Mouse (Mus musculus): ENCODE data around the gene Trim72. TPM values are rescaled to one million over a fixed set of nuclear protein-coding genes. Genes with fewer than 3 reads are reported as not detected.

Gene Trim72
- total and polyA plus RNA-seq, 3 experiments, result 0.14 to 0.19 TPM; not detected in 1

DNA sequence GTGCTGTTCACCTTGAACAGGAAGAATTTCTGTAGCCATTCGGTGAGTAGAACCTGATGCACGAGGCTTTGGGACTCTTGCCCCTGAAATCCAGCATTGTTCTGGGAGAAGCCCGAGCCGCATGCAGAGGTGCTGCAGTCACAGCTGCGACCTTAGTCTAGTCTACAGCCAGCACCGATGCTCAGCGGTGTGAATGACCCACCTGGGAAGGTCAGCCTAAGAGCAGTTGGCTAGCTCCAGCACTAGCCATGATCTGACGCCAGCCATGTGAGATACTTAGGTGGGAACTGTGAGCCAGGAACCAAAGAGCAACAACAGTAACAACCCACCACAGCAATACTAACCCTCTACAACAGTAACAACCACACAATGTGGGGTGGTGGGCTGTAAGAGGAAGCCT lies 54.1 kb downstream of the Trim72 start:
- Histone ChIP-seq H3K4me3 (ENCODE audit: control insufficient read depth in 1 of 2, insufficient read depth in 1 of 2, low read depth in 2 of 2, low read length in 2 of 2) (no peak overlapping the region), H3K9ac (ENCODE audit: control insufficient read depth, low read depth, low read length, poor library complexity, severe bottlenecking) (no peak overlapping the region), H3K27me3 (ENCODE audit: control insufficient read depth in 1 of 2, insufficient read depth in 2 of 2, low read length in 2 of 2) (peaks cover 4 to 9% of the 10 kb centered on the region in 2 experiments; a peak in 3 of 4 replicates), H3K36me3 (ENCODE audit: control insufficient read depth in 1 of 2, insufficient read depth in 2 of 2, low read length in 2 of 2) (no peaks in the 10 kb centered on the region), H3K4me1 (ENCODE audit: control insufficient read depth in 1 of 2, insufficient read depth in 2 of 2, low read length in 2 of 2) (no peaks in the 10 kb centered on the region), H3K27ac (ENCODE audit: control insufficient read depth, low read depth, low read length) (no peak overlapping the region), H3K79me2 (ENCODE audit: control insufficient read depth, insufficient read depth, low read length, poor library complexity) (no peaks in the 10 kb centered on the region), H3K9me3 (replicated peaks; ENCODE audit: insufficient read depth, low read length) (no peaks in the 10 kb centered on the region)
- TF ChIP-seq USF1 (IDR thresholded peaks at IDR 0.05; ENCODE audit: low read depth, low read length) (no peak), TBP (IDR thresholded peaks at IDR 0.05; ENCODE audit: low read depth, low read length) (no peak), TAL1 (IDR thresholded peaks at IDR 0.05; ENCODE audit: low read length) (no peak), ZKSCAN1 (IDR thresholded peaks at IDR 0.05; ENCODE audit: low read depth, low read length) (no peak), NELFE (IDR thresholded peaks at IDR 0.05; ENCODE audit: low read depth, low read length) (no peak), CHD1 (IDR thresholded peaks at IDR 0.05; ENCODE audit: low read depth, low read length) (no peak), MYC (IDR thresholded peaks at IDR 0.05; ENCODE audit: low read depth, low read length) (no peak)
- DNase-seq (ENCODE audit: low read depth, low spot score), result no peak

DNA sequence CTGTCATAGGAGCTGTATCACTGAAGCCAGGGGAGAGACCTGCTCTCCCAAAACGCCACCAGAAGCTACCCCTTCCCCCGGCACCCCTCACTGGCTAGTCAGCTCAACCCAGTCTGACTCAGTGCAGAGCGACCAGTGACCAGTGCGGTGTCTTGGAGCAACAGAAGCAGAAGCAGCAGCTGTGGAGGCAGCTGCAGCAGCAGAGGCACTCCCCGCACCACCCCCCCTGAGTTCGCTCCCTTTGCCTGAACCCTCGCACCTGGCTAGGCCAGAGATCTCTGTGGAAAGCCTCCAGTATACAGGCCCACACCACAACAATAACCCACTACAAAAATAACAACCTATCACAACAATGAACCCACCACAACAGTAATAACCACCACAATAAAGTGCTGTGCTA lies 54.8 kb downstream of the Trim72 start:
- TF ChIP-seq NRF1 (IDR thresholded peaks at IDR 0.05; ENCODE audit: insufficient read depth, low read depth, low read length, poor library complexity, severe bottlenecking) (no peak), MYC (IDR thresholded peaks at IDR 0.05; ENCODE audit: low read depth, low read length) (no peak), KAT2A (conservative IDR thresholded peaks at IDR 0.05; ENCODE audit: low read depth, low read length) (no peak), TCF12 (IDR thresholded peaks at IDR 0.05; ENCODE audit: low read depth, low read length) (no peak), ZKSCAN1 (IDR thresholded peaks at IDR 0.05; ENCODE audit: low read depth, low read length) (no peak), RCOR1 (IDR thresholded peaks at IDR 0.05; ENCODE audit: low read depth, low read length) (no peak), HCFC1 (IDR thresholded peaks at IDR 0.05; ENCODE audit: low read depth, low read length) (no peak), CHD2 (IDR thresholded peaks at IDR 0.05; ENCODE audit: low read length) (no peak), CHD1 (IDR thresholded peaks at IDR 0.05; ENCODE audit: low read depth, low read length) (no peak), ZMIZ1 (IDR thresholded peaks at IDR 0.05; ENCODE audit: low read depth, low read length) (no peak), E2F4 (IDR thresholded peaks at IDR 0.05; ENCODE audit: borderline replicate concordance, low read depth, low read length) (no peak), EP300 (IDR thresholded peaks at IDR 0.05; ENCODE audit: low read depth in 1 of 2, low read length in 2 of 2) (no peak)
- no peak for DNase-seq (ENCODE audit: low read depth, low spot score)

More for the DNA sequence above, 54.8 kb downstream of the Trim72 start:
- H3K4me1 ChIP-seq (ENCODE audit: control insufficient read depth in 1 of 2, insufficient read depth in 2 of 2, low read length in 2 of 2), result no peaks in the 10 kb centered on the region
- H3K9me3 ChIP-seq (replicated peaks; ENCODE audit: insufficient read depth, low read length), result no peaks in the 10 kb centered on the region
- H3K79me2 ChIP-seq (ENCODE audit: control insufficient read depth, insufficient read depth, low read length, poor library complexity), result no peaks in the 10 kb centered on the region
- H3K4me3 ChIP-seq (ENCODE audit: control insufficient read depth in 1 of 2, insufficient read depth in 1 of 2, low read depth in 2 of 2, low read length in 2 of 2), result no peak overlapping the region
- H3K27me3 ChIP-seq (ENCODE audit: control insufficient read depth in 1 of 2, insufficient read depth in 2 of 2, low read length in 2 of 2), result peaks cover 4 to 10% of the 10 kb centered on the region in 2 experiments; a peak in 3 of 4 replicates
- H3K9ac ChIP-seq (ENCODE audit: control insufficient read depth, low read depth, low read length, poor library complexity, severe bottlenecking), result no peak overlapping the region
- no peaks in the 10 kb centered on the region for H3K36me3 ChIP-seq (ENCODE audit: control insufficient read depth in 1 of 2, insufficient read depth in 2 of 2, low read length in 2 of 2)
- no peak overlapping the region for H3K27ac ChIP-seq (ENCODE audit: control insufficient read depth, low read depth, low read length)

Data from MEL (cell line).